Mouse (Mus musculus) fibroblast of lung, adult 2 months (primary cell): ENCODE measurements at regions not wholly inside any gene's neighbourhood (a gene's known extent, or its start where the extent isn't known, plus 50 kb on each side); places are given as distances from the start of the nearest gene placed in this dataset.
A peak's percentile ranks its signal among the peaks of the same experiment; 100 is the strongest.
"Not testable (repeated sequence)": the region's sequence is repeated elsewhere in the genome, so short reads cannot be mapped to it uniquely, and the experiment has no call there.

Experiments used
- DNase-seq: peaks from one replicate; pipeline ENCODE4 v3.0.0-alpha.2; 2011; ENCODE audit warnings: low read depth

GRCm38 (mm10) chr4:53263776-53264175 is 104.1 kb upstream of the Abca1 start:
- peak; percentile 83 for DNase-seq

- no peak for DNase-seq
Measured at GRCm38 (mm10) chr4:53262466-53262865, 102.8 kb upstream of the Abca1 start.

- DNase-seq = no peak
Measured at GRCm38 (mm10) chr4:53261556-53262140, 102.0 kb upstream of the Abca1 start.

GRCm38 (mm10) chr4:53258975-53259374 is 99.3 kb upstream of the Abca1 start:
- no peak for DNase-seq

- no peak for DNase-seq
Measured at GRCm38 (mm10) chr4:53256996-53257395, 97.3 kb upstream of the Abca1 start.

GRCm38 (mm10) chr4:53254483-53254882 is 94.8 kb upstream of the Abca1 start:
- DNase-seq = no peak

- no peak for DNase-seq
Measured at GRCm38 (mm10) chr4:53253680-53254079, 94.0 kb upstream of the Abca1 start.

GRCm38 (mm10) chr4:53250325-53250724 is 90.6 kb upstream of the Abca1 start:
- DNase-seq = no peak

- peak; percentile 59 for DNase-seq
Measured at GRCm38 (mm10) chr4:53246083-53246747, 86.5 kb upstream of the Abca1 start.

- DNase-seq = peak; percentile 30
Measured at GRCm38 (mm10) chr4:53245553-53245952, 85.9 kb upstream of the Abca1 start.

- DNase-seq = not testable (repeated sequence)
Measured at GRCm38 (mm10) chr4:53243473-53243872, 83.8 kb upstream of the Abca1 start.

GRCm38 (mm10) chr4:53239856-53240255 is 80.2 kb upstream of the Abca1 start:
- DNase-seq = no peak

- no peak for DNase-seq
Measured at GRCm38 (mm10) chr4:53238314-53239259, 78.9 kb upstream of the Abca1 start.

- no peak for DNase-seq
Measured at GRCm38 (mm10) chr4:53235870-53236269, 76.2 kb upstream of the Abca1 start.

- no peak for DNase-seq
Measured at GRCm38 (mm10) chr4:53232436-53232835, 72.7 kb upstream of the Abca1 start.

- DNase-seq = no peak
Measured at GRCm38 (mm10) chr4:53231867-53232266, 72.2 kb upstream of the Abca1 start.

- no peak for DNase-seq
Measured at GRCm38 (mm10) chr4:53231046-53231445, 71.4 kb upstream of the Abca1 start.

GRCm38 (mm10) chr4:53228444-53228843 is 68.7 kb upstream of the Abca1 start:
- DNase-seq = peak; percentile 30

- DNase-seq = peak; percentile 92
Measured at GRCm38 (mm10) chr4:53227771-53228170, 68.1 kb upstream of the Abca1 start.

- DNase-seq = no peak
Measured at GRCm38 (mm10) chr4:53227071-53227470, 67.4 kb upstream of the Abca1 start.

- DNase-seq = no peak
Measured at GRCm38 (mm10) chr4:53226376-53226775, 66.7 kb upstream of the Abca1 start.

GRCm38 (mm10) chr4:53223379-53223778 is 63.7 kb upstream of the Abca1 start:
- DNase-seq = no peak

GRCm38 (mm10) chr4:53220809-53221208 is 61.1 kb upstream of the Abca1 start:
- no peak for DNase-seq
